Mouse (Mus musculus) ES-E14 (cell line): Measurements from ENCODE around the gene Psmc3ip.

Experiments used
- CHD2 ChIP-seq: IDR thresholded peaks from 2 replicates; pipeline ENCODE4 v1.6.1; 2014; ENCODE audit warnings: mild to moderate bottlenecking, low read depth, low read length, inconsistent platforms
- HCFC1 ChIP-seq: IDR thresholded peaks from 2 replicates; pipeline ENCODE4 v1.6.1; 2012; ENCODE audit warnings: low read length, inconsistent platforms, borderline replicate concordance; ENCODE audit not compliant: insufficient read depth
- MAFK ChIP-seq: IDR thresholded peaks from 2 replicates; pipeline ENCODE4 v1.6.1; 2014; ENCODE audit warnings: mild to moderate bottlenecking, low read depth, low read length, inconsistent platforms; ENCODE audit not compliant: insufficient read depth
- ZC3H11A ChIP-seq: IDR thresholded peaks from 2 replicates; pipeline ENCODE4 v1.6.1; 2012; ENCODE audit warnings: low read depth, mild to moderate bottlenecking, inconsistent platforms, low read length, borderline replicate concordance
- ZNF384 ChIP-seq: IDR thresholded peaks from 2 replicates; pipeline ENCODE4 v1.6.1; 2012; ENCODE audit warnings: low read depth, low read length, inconsistent platforms

- TF ChIP-seq HCFC1: no peak
- no peak for TF ChIP-seq ZNF384
- TF ChIP-seq MAFK: no peak
- no peak for TF ChIP-seq ZC3H11A
- no peak for TF ChIP-seq CHD2
These were observed 47.7 kb downstream of the Psmc3ip start for GRCm38 (mm10) chr11:101047502-101047901.
